Mouse (Mus musculus) E14TG2a.4 (cell line): ENCODE measurements around the gene Tspan8.

Source experiments
- CTCF ChIP-seq: conservative IDR thresholded peaks from 2 replicates; pipeline ENCODE4 v1.5.1; 2014; ENCODE audit warnings: low read length
- NANOG ChIP-seq: IDR thresholded peaks from 2 replicates; pipeline ENCODE4 v1.6.1; 2014; ENCODE audit warnings: borderline replicate concordance, low read length, mixed read lengths
- POU5F1 ChIP-seq: IDR thresholded peaks from 2 replicates; pipeline ENCODE4 v1.6.1; 2014; ENCODE audit warnings: low read length, borderline replicate concordance

- TF ChIP-seq CTCF (no peak), POU5F1 (no peak), NANOG (no peak)
These were observed 1.8 kb upstream of the Tspan8 start for GRCm38 (mm10) chr10:115814878-115815277.
